Mouse (Mus musculus) bone marrow, adult 2 months (tissue): ENCODE data around the gene Acbd5. TPM values are rescaled to one million over a fixed set of nuclear protein-coding genes. Genes with fewer than 3 reads are reported as not detected.
A peak's percentile ranks its signal among the peaks of the same experiment; 100 is the strongest.

ENCODE experiments used
- H3K27ac ChIP-seq: fragments of 200-500 bp; 2 replicates; pipeline ENCODE4 v1.5.1; 2012; ENCODE audit warnings: low read depth, mild to moderate bottlenecking, control low read depth, inconsistent platforms, low read length; ENCODE audit not compliant: control insufficient read depth, poor library complexity, insufficient read depth
- H3K4me1 ChIP-seq: fragments of 200-500 bp; 2 replicates; pipeline ENCODE4 v1.6.1; 2011; ENCODE audit warnings: low read length; ENCODE audit not compliant: control insufficient read depth, insufficient read depth
- H3K4me3 ChIP-seq: fragments of 200-500 bp; replicated peaks from 2 replicates; pipeline ENCODE3; 2011; ENCODE audit warnings: mild to moderate bottlenecking, low read depth, low read length, control low read depth; ENCODE audit not compliant: control insufficient read depth
- CTCF ChIP-seq: fragments of 200-500 bp; IDR thresholded peaks from 2 replicates; pipeline ENCODE4 v1.5.1; 2011; ENCODE audit warnings: low read length, control low read depth; ENCODE audit not compliant: control insufficient read depth, insufficient read depth
- POLR2A ChIP-seq: fragments of 200-500 bp; IDR thresholded peaks from 2 replicates; pipeline ENCODE4 v1.6.1; 2011; ENCODE audit warnings: low read depth, mild to moderate bottlenecking, control low read depth, low read length, borderline replicate concordance; ENCODE audit not compliant: control insufficient read depth
- WGBS: fragments of 180-500 bp; shearing (Covaris S2); methylation state at CpG from one replicate; pipeline ENCODE4 v1.1.7; 2018; 5-methylcytosine and 5-hydroxymethylcytosine counted together
- polyA plus RNA-seq: library from polyadenylated mRNA; stranded (reverse); fragments of >200 nt; gene quantifications from 2 replicates; pipeline ENCODE4 v1.2.4, GENCODE M21; 2011; ENCODE audit warnings: low replicate concordance; ENCODE audit not compliant: missing spikeins, insufficient read depth, insufficient read length

Gene Acbd5
- polyA plus RNA-seq, 1 experiment: 19.2 TPM

- H3K27ac ChIP-seq: peak within 1 kb of the TSS; percentile 98
- peak; percentile 15; the same call in 1 of the 2 replicates for TF ChIP-seq CTCF
- TF ChIP-seq POLR2A: peak; percentile 84
- no peaks in the 10 kb centered on the region; the same call in 1 of the 2 replicates for H3K4me1 ChIP-seq
- under 1% methylated on average over 61 of the region's 61 CpGs for WGBS
- H3K4me3 ChIP-seq: peak within 1 kb of the TSS; percentile 92
These were observed 88.0 kb downstream of the Acbd5 start, which contains the start of the genes Mastl and Yme1l1 for GRCm38 (mm10) chr2:23155777-23156607. Gene Mastl (minus strand): TSS chr2:23156024. Gene Yme1l1 (plus strand): TSS chr2:23156369.

DNA sequence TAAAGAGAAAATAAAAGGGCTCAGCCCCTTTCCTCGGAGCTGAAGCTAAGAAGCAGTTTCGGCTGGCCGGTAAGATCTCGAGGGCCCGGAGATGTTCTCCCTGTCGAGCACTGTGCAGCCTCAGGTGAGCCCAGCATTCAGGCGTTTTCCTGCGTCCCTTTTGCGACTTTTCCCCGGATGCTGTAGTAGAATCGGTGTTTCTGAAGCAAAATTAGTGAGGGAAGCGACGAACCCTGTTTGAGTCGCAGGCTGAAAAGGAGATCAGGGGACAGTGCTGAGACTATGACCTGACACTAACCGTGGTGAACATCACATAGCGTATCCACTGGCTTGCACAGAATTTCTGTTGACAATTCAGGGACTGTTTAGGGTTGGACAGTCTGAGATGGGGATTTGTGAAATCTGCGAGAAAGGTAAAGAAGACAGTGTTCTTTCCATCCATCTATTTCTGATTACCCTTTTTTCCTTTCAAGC, 88.7 kb downstream of the Acbd5 start:
- no peak for TF ChIP-seq POLR2A
- no peak for TF ChIP-seq CTCF
- Histone ChIP-seq H3K27ac (peak overlapping the region; percentile 98), H3K4me3 (peak overlapping the region; percentile 85), H3K4me1 (no peaks in the 10 kb centered on the region; the same call in 1 of the 2 replicates)
- WGBS: under 1% methylated on average over 17 of the region's 17 CpGs

Other genes with a start within 250 kb of the Acbd5 start
- 7.2 and 14.4 TPM in 2 replicates for gene Pdss1, start 172.6 kb upstream of the Acbd5 start, polyA plus RNA-seq
- gene Abi1, start 27.9 kb upstream of the Acbd5 start, polyA plus RNA-seq: 41.0 and 53.1 TPM in 2 replicates
- 3.5 and 5.9 TPM in 2 replicates for gene Mastl, start 87.9 kb downstream of the Acbd5 start, polyA plus RNA-seq
- 19.0 and 36.1 TPM in 2 replicates for gene Yme1l1, start 88.2 kb downstream of the Acbd5 start, polyA plus RNA-seq
- gene 4931423N10Rik, start 139.3 kb downstream of the Acbd5 start, polyA plus RNA-seq: not detected in 2 replicates